Mouse (Mus musculus): ENCODE results near the gene 5430402E10Rik. TPM values are rescaled to one million over a fixed set of nuclear protein-coding genes. Genes with fewer than 3 reads are reported as not detected.
"Not testable (repeated sequence)": the region's sequence is repeated elsewhere in the genome, so short reads cannot be mapped to it uniquely, and the experiment has no call there.

The 5430402E10Rik gene
- total RNA-seq (2021) = not detected
- long read RNA-seq, experiment 1 = 0 reads
- long read RNA-seq, experiment 2 = 0 reads

- DNase-seq = not testable (repeated sequence)
These were observed at the start of gene 5430402E10Rik for GRCm38 (mm10) chrX:77924962-77925361. Gene 5430402E10Rik (minus strand): TSS chrX:77925062.

GRCm38 (mm10) chrX:77880033-77880432, 44.8 kb downstream of the 5430402E10Rik start:
- DNase-seq = not testable (repeated sequence)

Other genes starting within 250 kb of the 5430402E10Rik start
- 1 to 10 TPM; 4.7 to 5.5 TPM for gene Prkx, start 128.8 kb downstream of the 5430402E10Rik start, total RNA-seq (2021)
- not detected for gene Pbsn, start 71.4 kb downstream of the 5430402E10Rik start, total RNA-seq (2021)
- gene Gm14744, start 60.3 kb downstream of the 5430402E10Rik start, total RNA-seq (2021) = not detected
- gene Obp1a, start 166.3 kb upstream of the 5430402E10Rik start, total RNA-seq (2021) = not detected
- not detected for gene Gm5938, start 200.4 kb upstream of the 5430402E10Rik start, total RNA-seq (2021)